Mouse (Mus musculus): ENCODE data around the gene Stxbp3.
"Not testable (repeated sequence)": the region's sequence is repeated elsewhere in the genome, so short reads cannot be mapped to it uniquely, and the experiment has no call there.

DNA sequence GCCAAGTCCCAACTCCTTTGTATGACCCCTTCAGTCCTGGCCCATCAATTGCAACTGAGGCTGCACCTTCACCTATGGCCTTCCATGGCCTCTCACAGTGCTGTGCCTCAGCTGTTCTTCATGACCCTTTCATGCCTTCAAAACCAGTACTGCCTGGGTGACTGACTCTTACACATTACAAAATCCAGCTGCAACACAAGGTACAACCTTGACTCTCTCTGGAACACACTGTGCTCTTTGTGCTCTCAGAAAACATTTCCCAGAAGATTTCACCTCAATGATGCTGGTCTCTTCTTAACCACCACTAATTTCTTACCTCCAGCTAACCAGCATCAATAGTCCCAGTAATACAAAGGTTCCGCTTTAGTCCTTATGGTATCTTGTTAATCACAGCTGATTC lies 6.6 kb downstream of the Stxbp3 start:
- TF ChIP-seq CTCF (IDR thresholded peaks at IDR 0.05; ENCODE audit: control insufficient read depth, insufficient read depth, insufficient read length); USF1 (IDR thresholded peaks at IDR 0.05; ENCODE audit: low read depth); MAX (IDR thresholded peaks at IDR 0.05); MYOG (IDR thresholded peaks at IDR 0.05; ENCODE audit: control insufficient read depth, extremely low read depth, insufficient read length): not testable (repeated sequence)

Data from C2C12 (cell line).